Mouse (Mus musculus) ES-Bruce4 (cell line): ENCODE measurements around the gene Inip. TPM values are rescaled to one million over a fixed set of nuclear protein-coding genes. Genes with fewer than 3 reads are reported as not detected.

Experiments used
- H3K27ac ChIP-seq: 2 replicates; pipeline ENCODE4 v1.5.1; 2012; ENCODE audit warnings: low read length, inconsistent platforms; ENCODE audit not compliant: insufficient read depth
- H3K27me3 ChIP-seq: 2 replicates; pipeline ENCODE4 v1.6.1; 2012; ENCODE audit warnings: mild to moderate bottlenecking, low read length, inconsistent platforms; ENCODE audit not compliant: control insufficient read depth, poor library complexity, insufficient read depth, severe bottlenecking
- H3K36me3 ChIP-seq: 2 replicates; pipeline ENCODE4 v1.6.1; 2012; ENCODE audit warnings: inconsistent platforms, mild to moderate bottlenecking, low read length, moderate library complexity; ENCODE audit not compliant: control insufficient read depth, poor library complexity, insufficient read depth, severe bottlenecking
- H3K4me1 ChIP-seq: one replicate; pipeline ENCODE4 v1.8.1; 2011; ENCODE audit warnings: low read length; ENCODE audit not compliant: control insufficient read depth, insufficient read depth
- H3K4me3 ChIP-seq: 2 replicates; pipeline ENCODE4 v1.5.1; 2011; ENCODE audit warnings: low read depth, mild to moderate bottlenecking, low read length
- H3K9ac ChIP-seq: 2 replicates; pipeline ENCODE4 v1.6.1; 2012; ENCODE audit warnings: low read depth, mild to moderate bottlenecking, inconsistent platforms; ENCODE audit not compliant: poor library complexity, severe bottlenecking
- H3K9me3 ChIP-seq: replicated peaks from 2 replicates; pipeline ENCODE4 v1.6.1; 2012; ENCODE audit warnings: mild to moderate bottlenecking, low read length, inconsistent platforms; ENCODE audit not compliant: control insufficient read depth, poor library complexity, insufficient read depth, severe bottlenecking
- CTCF ChIP-seq: IDR thresholded peaks from one replicate; pipeline ENCODE4 v1.8.1; 2011; ENCODE audit warnings: low read depth, low read length
- EP300 ChIP-seq: IDR thresholded peaks from 2 replicates; pipeline ENCODE4 v1.6.1; 2011; ENCODE audit warnings: low read depth, low read length; ENCODE audit not compliant: insufficient read depth
- POLR2A ChIP-seq: IDR thresholded peaks from one replicate; pipeline ENCODE4 v1.8.1; 2011; ENCODE audit warnings: low read length; ENCODE audit not compliant: insufficient read depth
- polyA plus RNA-seq: library from polyadenylated mRNA; stranded (reverse); fragments of >200 nt; gene quantifications from 2 replicates; pipeline ENCODE4 v1.2.4, GENCODE M21; 2011; ENCODE audit warnings: low read depth; ENCODE audit not compliant: missing spikeins, insufficient read depth, insufficient read length

Gene Inip
- polyA plus RNA-seq, 1 experiment, result 42.3 TPM

- Histone ChIP-seq H3K27me3 (no peaks in the 10 kb centered on the region), H3K9me3 (no peaks in the 10 kb centered on the region), H3K27ac (no peak overlapping the region), H3K4me1 (no peaks in the 10 kb centered on the region), H3K9ac (no peak overlapping the region), H3K4me3 (no peak overlapping the region), H3K36me3 (no peaks in the 10 kb centered on the region; the same call in 1 of the 2 replicates)
- TF ChIP-seq CTCF (no peak), EP300 (no peak), POLR2A (no peak)
These were observed 74.9 kb downstream of the Inip start for GRCm38 (mm10) chr4:59726501-59726900.

- Histone ChIP-seq H3K27ac (no peak overlapping the region), H3K27me3 (no peaks in the 10 kb centered on the region), H3K9me3 (no peaks in the 10 kb centered on the region), H3K4me1 (no peaks in the 10 kb centered on the region), H3K36me3 (no peaks in the 10 kb centered on the region; the same call in 1 of the 2 replicates), H3K9ac (no peak overlapping the region), H3K4me3 (no peak overlapping the region)
- TF ChIP-seq EP300 (no peak), CTCF (no peak), POLR2A (no peak)
These were observed 75.8 kb downstream of the Inip start for GRCm38 (mm10) chr4:59725579-59725978.

GRCm38 (mm10) chr4:59721811-59722210 lies 79.6 kb downstream of the Inip start:
- Histone ChIP-seq H3K27me3 (no peaks in the 10 kb centered on the region), H3K9ac (no peak overlapping the region), H3K4me3 (no peak overlapping the region), H3K4me1 (peaks cover under 1% of the 10 kb centered on the region), H3K27ac (no peak overlapping the region), H3K9me3 (no peaks in the 10 kb centered on the region), H3K36me3 (no peaks in the 10 kb centered on the region)
- TF ChIP-seq CTCF (no peak), POLR2A (no peak), EP300 (no peak)

Other genes with a start within 250 kb of the Inip start
- 21.1 and 27.3 TPM in 2 replicates for gene Hsdl2, start 220.0 kb downstream of the Inip start, polyA plus RNA-seq
- gene E130308A19Rik, start 175.4 kb downstream of the Inip start, polyA plus RNA-seq, result 15.8 and 16.3 TPM in 2 replicates
- 21.8 and 23.1 TPM in 2 replicates for gene Snx30, start 4.3 kb upstream of the Inip start, polyA plus RNA-seq
- not detected in 2 replicates for gene Slc46a2, start 113.5 kb upstream of the Inip start, polyA plus RNA-seq
- not detected in 2 replicates for gene Mup4, start 159.1 kb upstream of the Inip start, polyA plus RNA-seq
- gene Mup6, start 162.7 kb upstream of the Inip start, polyA plus RNA-seq, result 15.3 and 19.4 TPM in 2 replicates